Mouse (Mus musculus) bone marrow macrophage, adult 2 months (primary cell): ENCODE measurements around the gene Iqsec1.

ENCODE experiments used
- CTCF ChIP-seq: IDR thresholded peaks from 2 replicates; pipeline ENCODE4 v1.5.1; 2012; ENCODE audit warnings: low read depth, mild to moderate bottlenecking, low read length, moderate library complexity
- POLR2A ChIP-seq: IDR thresholded peaks from 2 replicates; pipeline ENCODE4 v1.6.1; 2012; ENCODE audit warnings: mild to moderate bottlenecking, low read depth, low read length, borderline replicate concordance

DNA sequence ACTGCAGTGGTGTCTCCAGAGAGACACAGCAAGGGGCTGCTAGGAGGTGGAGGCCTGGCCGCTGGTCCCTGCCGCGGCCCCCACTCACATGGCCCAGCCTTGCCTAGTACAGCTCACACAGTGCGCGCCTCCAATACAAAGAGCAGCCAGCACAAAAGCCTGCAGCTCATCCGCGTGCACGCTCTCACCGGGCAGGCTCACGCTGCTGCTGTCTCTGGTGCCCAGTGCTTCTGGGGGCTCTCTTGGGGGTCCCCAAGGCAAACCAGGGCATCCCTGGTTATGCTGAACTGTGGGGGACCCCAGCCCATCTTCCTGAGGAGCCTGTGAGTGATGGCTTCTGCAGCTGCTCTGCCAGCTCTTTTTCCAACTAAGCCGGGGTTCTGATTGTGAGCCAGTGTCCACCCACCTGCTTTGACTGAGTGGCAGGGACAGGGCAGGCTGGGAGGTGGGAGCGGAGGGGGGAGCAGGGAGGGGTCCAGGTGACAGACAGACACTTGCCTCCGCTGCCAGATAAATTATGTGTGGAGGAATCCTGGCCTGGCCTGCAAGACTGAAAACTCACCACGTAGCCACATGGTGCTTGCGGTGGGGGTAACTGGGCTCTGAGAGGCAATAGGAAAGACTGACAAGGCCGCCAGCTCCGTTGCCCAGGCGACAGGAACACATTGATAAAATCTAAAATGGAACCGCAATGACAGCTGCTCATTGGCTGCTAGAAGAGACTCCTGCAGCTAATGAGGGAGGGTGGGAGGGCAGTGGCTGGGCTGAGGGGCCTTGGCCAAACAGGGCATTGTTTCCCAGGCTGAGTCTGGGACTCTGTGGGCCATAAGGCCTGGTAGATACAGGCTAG, 206.3 kb downstream of the Iqsec1 start:
- TF ChIP-seq CTCF = no peak
- no peak for TF ChIP-seq POLR2A
